15 mouse cellular contexts compared by ENCODE assay signal in genomic region chr15:85736506-85736905, GRCm38 (mm10). TPM values are rescaled to one million over a fixed set of nuclear protein-coding genes. Genes with fewer than 3 reads are reported as not detected.
A peak's percentile ranks its signal among the peaks of the same experiment; 100 is the strongest.
DNase-seq lines count a peak whose midpoint lies in the region; ATAC-seq and TF ChIP-seq lines count a peak whose summit lies in the region.
"Had no signal": no experiment of that assay in that cellular context is flagged by ENCODE, and none has a peak within 500 bp of the region (broad histone marks: within the 10 kb centered on the region; RNA-seq: fewer than 3 reads in every experiment).

No protein-coding gene starts in this region.

- no peak overlapping the region for H3K9ac ChIP-seq in forebrain, postnatal 0 days
- H3K9ac ChIP-seq in forebrain, embryonic 11.5 days (ENCODE audit: low read length): no peak overlapping the region
- no peak overlapping the region; the same call in 1 of the 2 replicates for H3K9ac ChIP-seq in kidney, embryonic 16.5 days (replicated peaks; ENCODE audit: low read length)
- no peak overlapping the region for H3K9ac ChIP-seq in liver, embryonic 11.5 days (ENCODE audit: low read depth, low read length)

- H3K4me1 ChIP-seq in forebrain, postnatal 0 days (ENCODE audit: insufficient read depth): no peaks in the 10 kb centered on the region
- H3K4me1 ChIP-seq in forebrain, embryonic 11.5 days (replicated peaks; ENCODE audit: control insufficient read depth, insufficient read depth, low read length): peaks cover 2% of the 10 kb centered on the region; the same call in 1 of the 2 replicates
- peaks cover 10% of the 10 kb centered on the region; the same call in 1 of the 2 replicates for H3K4me1 ChIP-seq in kidney, embryonic 16.5 days (ENCODE audit: insufficient read depth, low read length)
- peaks cover 15% of the 10 kb centered on the region for H3K4me1 ChIP-seq in E14TG2a.4 (replicated peaks; ENCODE audit: low read depth, low read length)
- H3K4me1 ChIP-seq in liver, embryonic 11.5 days (replicated peaks; ENCODE audit: control insufficient read depth, insufficient read depth, low read length): peaks cover 6% of the 10 kb centered on the region; the same call in 1 of the 2 replicates

- H3K9me3 ChIP-seq in forebrain, postnatal 0 days (ENCODE audit: low read length): no peaks in the 10 kb centered on the region
- H3K9me3 ChIP-seq in forebrain, embryonic 11.5 days (ENCODE audit: control insufficient read depth, low read length): no peaks in the 10 kb centered on the region
- H3K9me3 ChIP-seq in kidney, embryonic 16.5 days (ENCODE audit: low read length): no peaks in the 10 kb centered on the region
- H3K9me3 ChIP-seq in E14TG2a.4 (ENCODE audit: low read length): no peaks in the 10 kb centered on the region
- H3K9me3 ChIP-seq in liver, embryonic 11.5 days (ENCODE audit: control insufficient read depth, low read length): no peaks in the 10 kb centered on the region

- WGBS in forebrain, postnatal 0 days: 57% methylated on average over 10 of the region's 10 CpGs
- WGBS in forebrain, embryonic 11.5 days: 53% methylated on average over 10 of the region's 10 CpGs
- WGBS in kidney, embryonic 16.5 days: 53% methylated on average over 10 of the region's 10 CpGs
- WGBS in liver, embryonic 11.5 days: 53% methylated on average over 10 of the region's 10 CpGs

- H3K36me3 ChIP-seq in forebrain, postnatal 0 days (ENCODE audit: insufficient read depth): no peaks in the 10 kb centered on the region
- no peaks in the 10 kb centered on the region for H3K36me3 ChIP-seq in forebrain, embryonic 11.5 days (ENCODE audit: control insufficient read depth, insufficient read depth, low read length)
- no peaks in the 10 kb centered on the region for H3K36me3 ChIP-seq in kidney, embryonic 16.5 days (ENCODE audit: insufficient read depth, low read length)
- no peaks in the 10 kb centered on the region for H3K36me3 ChIP-seq in E14TG2a.4 (ENCODE audit: insufficient read depth, low read length)
- no peaks in the 10 kb centered on the region for H3K36me3 ChIP-seq in liver, embryonic 11.5 days (ENCODE audit: control insufficient read depth, insufficient read depth, low read length)

- H3K4me2 ChIP-seq in forebrain, postnatal 0 days (ENCODE audit: low read depth): peak overlapping the region; percentile 8; the same call in 1 of the 2 replicates
- no peak overlapping the region for H3K4me2 ChIP-seq in forebrain, embryonic 11.5 days (ENCODE audit: low read depth, low read length, severe bottlenecking)
- peak overlapping the region; percentile 86 for H3K4me2 ChIP-seq in kidney, embryonic 16.5 days (replicated peaks; ENCODE audit: low read depth, low read length)
- peak overlapping the region; percentile 71; the same call in 1 of the 2 replicates for H3K4me2 ChIP-seq in liver, embryonic 11.5 days

- no peak overlapping the region for H3K27ac ChIP-seq in forebrain, postnatal 0 days (ENCODE audit: low read depth, low read length)
- H3K27ac ChIP-seq in forebrain, embryonic 11.5 days (ENCODE audit: low read depth, low read length): no peak overlapping the region
- no peak overlapping the region for H3K27ac ChIP-seq in kidney, embryonic 16.5 days (ENCODE audit: low read length)
- no peak overlapping the region for H3K27ac ChIP-seq in liver, embryonic 11.5 days (ENCODE audit: low read depth, low read length)

- ATAC-seq in forebrain, postnatal 0 days: no peak
- ATAC-seq in forebrain, embryonic 11.5 days (replicated peaks; ENCODE audit: low FRiP score): no peak
- ATAC-seq in kidney, embryonic 16.5 days (ENCODE audit: low FRiP score, low TSS enrichment): no peak
- no peak for ATAC-seq in liver, embryonic 11.5 days (replicated peaks; ENCODE audit: low FRiP score)

- DNase-seq in forebrain, postnatal 0 days: no peak
- DNase-seq in forebrain, embryonic 11.5 days (ENCODE audit: low spot score): no peak
- no peak for DNase-seq in kidney, postnatal 36 days
- DNase-seq in liver, embryonic 11.5 days (ENCODE audit: low spot score): no peak
- no peak for DNase-seq in embryo, embryonic 10.5 days (ENCODE audit: low spot score)
- DNase-seq in cerebellum, adult 9-10 months: no peak
- DNase-seq: adrenal gland, postnatal 25 days; B cell, adult 2 months; cerebellum, adult 18-20 months; gastrocnemius, postnatal 36 days; kidney, postnatal 14 days; midbrain, embryonic 14.5 days; retina, postnatal 1 day had no signal

- peak overlapping the region; percentile 46; the same call in 1 of the 2 replicates for H3K4me3 ChIP-seq in forebrain, postnatal 0 days (ENCODE audit: low read depth, low read length)
- no peak overlapping the region for H3K4me3 ChIP-seq in forebrain, embryonic 11.5 days (ENCODE audit: low read depth, low read length)
- peak overlapping the region; percentile 80 for H3K4me3 ChIP-seq in kidney, embryonic 16.5 days (ENCODE audit: low read length)
- H3K4me3 ChIP-seq in E14TG2a.4 (replicated peaks; ENCODE audit: low read length): 0 out of 2 replicates have a peak overlapping the region, but pooled peaks have one; percentile 92
- H3K4me3 ChIP-seq in liver, embryonic 11.5 days (ENCODE audit: low read depth, low read length): peak overlapping the region; percentile 60

- H3K27me3 ChIP-seq in forebrain, postnatal 0 days (ENCODE audit: insufficient read depth, low read length): peaks cover 48% of the 10 kb centered on the region
- peaks cover 53% of the 10 kb centered on the region for H3K27me3 ChIP-seq in forebrain, embryonic 11.5 days (ENCODE audit: control insufficient read depth, insufficient read depth, low read length)
- H3K27me3 ChIP-seq in kidney, embryonic 16.5 days (ENCODE audit: insufficient read depth, low read length): peaks cover 48% of the 10 kb centered on the region
- H3K27me3 ChIP-seq in E14TG2a.4 (ENCODE audit: insufficient read depth, low read length): peaks cover 72% of the 10 kb centered on the region
- peaks cover 49% of the 10 kb centered on the region for H3K27me3 ChIP-seq in liver, embryonic 11.5 days (replicated peaks; ENCODE audit: control insufficient read depth, insufficient read depth, low read length)

- no peak for TF ChIP-seq CTCF in forebrain, postnatal 0 days (IDR thresholded peaks at IDR 0.05; ENCODE audit: low read depth)
- TF ChIP-seq CTCF in E14TG2a.4 (conservative IDR thresholded peaks at IDR 0.05; ENCODE audit: low read length): no peak

RNA-seq across cellular contexts. Expression of gene Ppara, which starts 1.7 kb away (rescaled TPM):
- total RNA-seq in forebrain, postnatal 0 days (2014; rRNA removed): 0.92 and 1.7 TPM in 2 replicates
- 1.9 and 2.0 TPM in 2 replicates for polyA plus RNA-seq in forebrain, postnatal 0 days (2015; fragmentation: Nextera tagmentation; extraction: Ambion mirVana)
- 0.31 and 0.51 TPM in 2 replicates for polyA plus RNA-seq in forebrain, embryonic 11.5 days (2014; fragmentation: Nextera tagmentation; extraction: Ambion mirVana)
- polyA plus RNA-seq in kidney, embryonic 16.5 days (2015; fragmentation: Nextera tagmentation; extraction: Ambion mirVana): 5.1 and 5.9 TPM in 2 replicates
- polyA plus RNA-seq in liver, embryonic 11.5 days (2014; fragmentation: Nextera tagmentation; extraction: Ambion mirVana): 2.5 and 3.4 TPM in 2 replicates
